In genomic region chr1:142973387-142973786, GRCm38 (mm10) we compare ENCODE assay signal across 25 mouse cellular contexts.
"Had no signal": no experiment of that assay in that cellular context is flagged by ENCODE, and none has a peak within 500 bp of the region (broad histone marks: within the 10 kb centered on the region; RNA-seq: fewer than 3 reads in every experiment).

No protein-coding gene starts in this region.

- H3K27ac ChIP-seq: heart, adult 2 months; hindbrain, embryonic 13.5 days; hindbrain, embryonic 15.5 days; hindbrain, postnatal 0 days; kidney, embryonic 15.5 days; limb, embryonic 13.5 days; limb, embryonic 15.5 days; liver, embryonic 12.5 days; liver, embryonic 14.5 days had no signal

- DNase-seq: gastrocnemius, postnatal 14 days; gastrocnemius, postnatal 36 days; heart, adult 11 months; heart, adult 2 months; heart, postnatal 14 days; heart, postnatal 36 days; kidney, adult 11 months; kidney, adult 2 months; kidney, adult 9 months; kidney, postnatal 10 days; kidney, postnatal 25 days; kidney, postnatal 4 days; layer of hippocampus, adult 9-11 months; layer of hippocampus, postnatal 36 days; left cerebral cortex, postnatal 4 days had no signal

- H3K4me3 ChIP-seq: heart, adult 2 months; hindbrain, embryonic 13.5 days; hindbrain, embryonic 15.5 days; kidney, embryonic 15.5 days; limb, embryonic 13.5 days; limb, embryonic 15.5 days; liver, embryonic 12.5 days had no signal

- H3K36me3 ChIP-seq: hindbrain, embryonic 13.5 days; hindbrain, embryonic 15.5 days; kidney, embryonic 15.5 days; limb, embryonic 13.5 days; limb, embryonic 15.5 days; liver, embryonic 12.5 days had no signal

- ATAC-seq: hindbrain, postnatal 0 days; intestine, embryonic 16.5 days; liver, embryonic 12.5 days had no signal

- H3K27me3 ChIP-seq: hindbrain, embryonic 13.5 days; hindbrain, embryonic 15.5 days; kidney, embryonic 15.5 days; limb, embryonic 13.5 days; limb, embryonic 15.5 days; liver, embryonic 12.5 days had no signal

- H3K4me1 ChIP-seq: hindbrain, embryonic 13.5 days; hindbrain, embryonic 15.5 days; kidney, embryonic 15.5 days; limb, embryonic 13.5 days; limb, embryonic 15.5 days; liver, embryonic 12.5 days had no signal

- H3K9me3 ChIP-seq: hindbrain, embryonic 13.5 days; hindbrain, embryonic 15.5 days; kidney, embryonic 15.5 days; limb, embryonic 13.5 days; limb, embryonic 15.5 days; liver, embryonic 12.5 days had no signal

- H3K4me2 ChIP-seq: heart, embryonic 11.5 days; hindbrain, embryonic 13.5 days; hindbrain, embryonic 15.5 days; kidney, embryonic 15.5 days; limb, embryonic 13.5 days; limb, embryonic 15.5 days; liver, embryonic 12.5 days had no signal

- H3K9ac ChIP-seq: hindbrain, embryonic 13.5 days; hindbrain, embryonic 15.5 days; kidney, embryonic 15.5 days; limb, embryonic 13.5 days; limb, embryonic 15.5 days; liver, embryonic 12.5 days; liver, embryonic 14.5 days had no signal
